ENCODE assay signal across 13 mouse cellular contexts in genomic region chr5:75083061-75083460, GRCm38 (mm10). TPM values are rescaled to one million over a fixed set of nuclear protein-coding genes. Genes with fewer than 3 reads are reported as not detected.
DNase-seq lines count a peak whose midpoint lies in the region; ATAC-seq and TF ChIP-seq lines count a peak whose summit lies in the region.
"Had no signal": no experiment of that assay in that cellular context is flagged by ENCODE, and none has a peak within 500 bp of the region (broad histone marks: within the 10 kb centered on the region; RNA-seq: fewer than 3 reads in every experiment).

No protein-coding gene starts in this region.

- no peak overlapping the region for H3K27ac ChIP-seq in midbrain, embryonic 11.5 days (ENCODE audit: low read depth, low read length)
- no peak overlapping the region for H3K27ac ChIP-seq in midbrain, embryonic 14.5 days (replicated peaks; ENCODE audit: low read depth, low read length)
- H3K27ac ChIP-seq in embryonic facial prominence, embryonic 14.5 days (replicated peaks; ENCODE audit: low read depth, low read length) = no peak overlapping the region
- no peak overlapping the region for H3K27ac ChIP-seq in limb, embryonic 10.5 days
- H3K27ac ChIP-seq in lung, postnatal 0 days (ENCODE audit: low read length) = no peak overlapping the region

- no peak overlapping the region for H3K4me2 ChIP-seq in midbrain, embryonic 11.5 days
- H3K4me2 ChIP-seq in midbrain, embryonic 14.5 days (ENCODE audit: low read length) = no peak overlapping the region
- H3K4me2 ChIP-seq in embryonic facial prominence, embryonic 14.5 days (ENCODE audit: low read depth, low read length) = no peak overlapping the region
- no peak overlapping the region for H3K4me2 ChIP-seq in lung, postnatal 0 days (replicated peaks; ENCODE audit: low read depth, low read length)

- no peak for TF ChIP-seq EP300 in lung, postnatal 0 days (IDR thresholded peaks at IDR 0.05)

- ATAC-seq in midbrain, embryonic 11.5 days (ENCODE audit: low FRiP score) = 0 out of 2 replicates have a peak, but pooled peaks have one; percentile 45
- ATAC-seq in midbrain, embryonic 14.5 days (ENCODE audit: low FRiP score, low TSS enrichment) = no peak
- no peak for ATAC-seq in embryonic facial prominence, embryonic 14.5 days (ENCODE audit: low read depth)
- no peak for ATAC-seq in lung, postnatal 0 days

- no peak for TF ChIP-seq CTCF in lung, postnatal 0 days (IDR thresholded peaks at IDR 0.05)

- DNase-seq in midbrain, embryonic 11.5 days (ENCODE audit: low spot score, missing footprints) = no peak
- no peak for DNase-seq in midbrain, embryonic 14.5 days
- DNase-seq in embryonic facial prominence, embryonic 14.5 days (ENCODE audit: low spot score) = peak; percentile 36
- peak; percentile 56 for DNase-seq in limb, embryonic 10.5 days (ENCODE audit: low spot score)
- no peak for DNase-seq in lung, postnatal 0 days (ENCODE audit: low spot score)
- DNase-seq in thymus, postnatal 10 days (ENCODE audit: low spot score in 2 of 2) = no peak
- no peak for DNase-seq in urinary bladder, postnatal 25 days (ENCODE audit: low spot score)
- DNase-seq: gastrocnemius, postnatal 25 days; heart, postnatal 4 days; kidney, postnatal 36 days; lung, postnatal 4 days; spleen, adult 18-20 months had no signal

- no peaks in the 10 kb centered on the region for H3K36me3 ChIP-seq in midbrain, embryonic 11.5 days (ENCODE audit: control insufficient read depth, insufficient read depth, low read length)
- H3K36me3 ChIP-seq in midbrain, embryonic 14.5 days (ENCODE audit: control insufficient read depth, insufficient read depth, low read length) = no peaks in the 10 kb centered on the region
- no peaks in the 10 kb centered on the region for H3K36me3 ChIP-seq in embryonic facial prominence, embryonic 14.5 days (ENCODE audit: control insufficient read depth, insufficient read depth, low read length)
- H3K36me3 ChIP-seq in limb, embryonic 10.5 days = no peaks in the 10 kb centered on the region
- no peaks in the 10 kb centered on the region for H3K36me3 ChIP-seq in lung, postnatal 0 days (ENCODE audit: insufficient read depth, low read length)
- H3K36me3 ChIP-seq: G1E had no signal

- peaks cover 14% of the 10 kb centered on the region for H3K4me1 ChIP-seq in midbrain, embryonic 11.5 days (ENCODE audit: control insufficient read depth, insufficient read depth, low read length)
- peaks cover 10% of the 10 kb centered on the region for H3K4me1 ChIP-seq in midbrain, embryonic 14.5 days (ENCODE audit: control insufficient read depth, insufficient read depth, low read length)
- no peaks in the 10 kb centered on the region; the same call in 1 of the 2 replicates for H3K4me1 ChIP-seq in embryonic facial prominence, embryonic 14.5 days (ENCODE audit: control insufficient read depth, insufficient read depth, low read length)
- peaks cover 21% of the 10 kb centered on the region for H3K4me1 ChIP-seq in limb, embryonic 10.5 days
- no peaks in the 10 kb centered on the region for H3K4me1 ChIP-seq in lung, postnatal 0 days (ENCODE audit: insufficient read depth, low read depth, low read length)

- no peak overlapping the region for H3K9ac ChIP-seq in midbrain, embryonic 11.5 days (ENCODE audit: low read length)
- H3K9ac ChIP-seq in midbrain, embryonic 14.5 days (replicated peaks; ENCODE audit: low read length) = no peak overlapping the region
- H3K9ac ChIP-seq in embryonic facial prominence, embryonic 14.5 days (ENCODE audit: low read depth, low read length) = no peak overlapping the region
- no peak overlapping the region for H3K9ac ChIP-seq in lung, postnatal 0 days (replicated peaks; ENCODE audit: low read depth)

- no peaks in the 10 kb centered on the region for H3K9me3 ChIP-seq in midbrain, embryonic 11.5 days (ENCODE audit: control insufficient read depth, low read length)
- no peaks in the 10 kb centered on the region for H3K9me3 ChIP-seq in midbrain, embryonic 14.5 days (ENCODE audit: control insufficient read depth, low read length)
- no peaks in the 10 kb centered on the region for H3K9me3 ChIP-seq in embryonic facial prominence, embryonic 14.5 days (ENCODE audit: control insufficient read depth, low read length)
- H3K9me3 ChIP-seq in limb, embryonic 10.5 days (replicated peaks) = no peaks in the 10 kb centered on the region
- no peaks in the 10 kb centered on the region for H3K9me3 ChIP-seq in lung, postnatal 0 days (ENCODE audit: low read length)
- H3K9me3 ChIP-seq: G1E had no signal

- 0% methylated on average over 13 of the region's 14 CpGs for WGBS in midbrain, embryonic 11.5 days
- under 1% methylated on average over 14 of the region's 14 CpGs for WGBS in midbrain, embryonic 14.5 days
- WGBS in embryonic facial prominence, embryonic 14.5 days = 3% methylated on average over 14 of the region's 14 CpGs
- 1% methylated on average over 14 of the region's 14 CpGs for WGBS in limb, embryonic 10.5 days
- 1% methylated on average over 14 of the region's 14 CpGs for WGBS in lung, postnatal 0 days

- H3K4me3 ChIP-seq in midbrain, embryonic 11.5 days (ENCODE audit: low read depth, low read length) = no peak overlapping the region
- H3K4me3 ChIP-seq in midbrain, embryonic 14.5 days (replicated peaks; ENCODE audit: low read depth, low read length) = no peak overlapping the region
- H3K4me3 ChIP-seq in embryonic facial prominence, embryonic 14.5 days (ENCODE audit: low read depth, low read length) = no peak overlapping the region
- no peak overlapping the region for H3K4me3 ChIP-seq in limb, embryonic 10.5 days
- H3K4me3 ChIP-seq in lung, postnatal 0 days (ENCODE audit: low read depth, low read length) = no peak overlapping the region

- peaks cover 97% of the 10 kb centered on the region for H3K27me3 ChIP-seq in midbrain, embryonic 11.5 days (ENCODE audit: control insufficient read depth, insufficient read depth, low read length)
- H3K27me3 ChIP-seq in midbrain, embryonic 14.5 days (ENCODE audit: control insufficient read depth, insufficient read depth, low read length) = peaks cover 95% of the 10 kb centered on the region
- peaks cover 98% of the 10 kb centered on the region for H3K27me3 ChIP-seq in embryonic facial prominence, embryonic 14.5 days (replicated peaks; ENCODE audit: control insufficient read depth, insufficient read depth, low read length)
- H3K27me3 ChIP-seq in limb, embryonic 10.5 days (ENCODE audit: low read depth, poor library complexity, severe bottlenecking) = peaks cover 100% of the 10 kb centered on the region
- peaks cover 79% of the 10 kb centered on the region for H3K27me3 ChIP-seq in lung, postnatal 0 days (replicated peaks; ENCODE audit: insufficient read depth, low read length)

RNA-seq across cellular contexts. Expression of gene Gsx2, which starts 7.7 kb away (rescaled TPM):
- 1.1 and 1.8 TPM in 2 replicates for polyA plus RNA-seq in midbrain, embryonic 11.5 days (2014; fragmentation: Nextera tagmentation; extraction: Ambion mirVana)
- polyA plus RNA-seq in midbrain, embryonic 14.5 days (2014; fragmentation: Nextera tagmentation; extraction: Ambion mirVana) = not detected in 2 replicates
- polyA plus RNA-seq in embryonic facial prominence, embryonic 14.5 days (2014; fragmentation: Nextera tagmentation; extraction: Ambion mirVana) = not detected in 2 replicates
- not detected in 2 replicates for polyA plus RNA-seq in limb, embryonic 10.5 days (2016; fragmentation: Nextera tagmentation; extraction: Ambion mirVana)
- not detected in 2 replicates for polyA plus RNA-seq in lung, postnatal 0 days (2015; fragmentation: Nextera tagmentation; extraction: Ambion mirVana)
- polyA plus RNA-seq: G1E had no signal

RNA-seq across cellular contexts. Expression of gene Chic2, which starts 38.5 kb away (rescaled TPM):
- polyA plus RNA-seq in midbrain, embryonic 11.5 days (2014; fragmentation: Nextera tagmentation; extraction: Ambion mirVana) = 36.3 and 37.2 TPM in 2 replicates
- 45.3 and 50.3 TPM in 2 replicates for polyA plus RNA-seq in midbrain, embryonic 14.5 days (2014; fragmentation: Nextera tagmentation; extraction: Ambion mirVana)
- polyA plus RNA-seq in embryonic facial prominence, embryonic 14.5 days (2014; fragmentation: Nextera tagmentation; extraction: Ambion mirVana) = 46.5 and 53.4 TPM in 2 replicates
- polyA plus RNA-seq in limb, embryonic 10.5 days (2016; fragmentation: Nextera tagmentation; extraction: Ambion mirVana) = 36.9 and 40.0 TPM in 2 replicates
- 52.0 and 56.9 TPM in 2 replicates for polyA plus RNA-seq in lung, postnatal 0 days (2015; fragmentation: Nextera tagmentation; extraction: Ambion mirVana)

Comparison
In these comparisons a context has a peak if more than half of its experiments do, and no peak if none do; other contexts are left out.
1. DNase-seq: peak in embryonic facial prominence, embryonic 14.5 days (single experiment) and limb, embryonic 10.5 days (single experiment); none in midbrain, embryonic 11.5 days (single experiment), midbrain, embryonic 14.5 days (single experiment), lung, postnatal 0 days (single experiment), thymus, postnatal 10 days (0 of 2) and urinary bladder, postnatal 25 days (single experiment).